Mouse (Mus musculus): ENCODE data around the gene Hnrnpu.

GRCm38 (mm10) chr1:178338318-178338641 is 683 bp upstream of the Hnrnpu start:
- TF ChIP-seq POLR2A (IDR thresholded peaks at IDR 0.05; ENCODE audit: control insufficient read depth, low read depth, low read length) (no peak), CTCF (IDR thresholded peaks at IDR 0.05; ENCODE audit: control insufficient read depth, insufficient read depth, insufficient replicate concordance, low read depth, low read length) (no peak)

Measured in testis, adult 2 months (tissue).